Mouse (Mus musculus): ENCODE data around the gene Rps6ka2.

DNA sequence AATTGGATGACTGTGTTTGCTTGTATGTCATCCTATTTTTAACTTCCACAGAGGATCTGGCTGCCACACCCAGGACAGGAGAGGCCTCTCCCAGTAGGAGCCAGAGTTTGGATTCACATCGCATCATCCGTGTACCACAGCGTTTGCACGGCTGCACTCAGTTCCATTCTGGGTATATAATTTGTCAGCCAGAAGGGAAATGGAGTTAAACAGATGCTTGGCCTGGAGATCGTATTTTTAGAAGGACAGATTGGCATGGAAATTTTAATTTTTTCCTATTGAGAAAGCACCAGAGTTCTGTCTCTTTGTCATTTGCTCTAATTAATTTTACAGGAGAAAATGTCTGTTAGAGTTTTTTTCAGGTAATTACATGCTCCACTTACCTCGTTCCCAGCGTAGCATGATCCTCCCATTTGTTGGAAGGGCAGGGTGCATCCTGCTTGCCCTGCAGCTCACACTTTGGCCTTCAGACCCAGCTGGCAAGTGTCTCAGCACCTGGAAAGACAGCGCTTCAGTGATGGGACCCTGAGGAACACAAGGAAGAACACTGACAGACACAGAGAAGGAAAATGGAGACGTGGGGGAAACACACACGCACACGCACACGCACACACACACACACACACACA is 116.6 kb downstream of the Rps6ka2 start:
- TF ChIP-seq CTCF (IDR thresholded peaks at IDR 0.05; ENCODE audit: low read depth) (no peak), EP300 (optimal IDR thresholded peaks at IDR 0.05) (no peak)
